Mouse (Mus musculus) liver, adult 10 weeks (tissue): ENCODE measurements around the gene Fam149b. TPM values are rescaled to one million over a fixed set of nuclear protein-coding genes. Genes with fewer than 3 reads are reported as not detected.

Experiments used
- polyA plus RNA-seq: library from polyadenylated mRNA; stranded (reverse); fragments of 350-450 nt; fragmentation: Illumina TruSeq; extraction: RNeasy Lipid Tissue Mini Kit (QIAGEN cat#74804); gene quantifications from one replicate; pipeline ENCODE4 v1.2.3, GENCODE M21; 2014; ENCODE audit warnings: low read depth, low replicate concordance

Fam149b gene
- polyA plus RNA-seq, result 18.3 TPM

DNA sequence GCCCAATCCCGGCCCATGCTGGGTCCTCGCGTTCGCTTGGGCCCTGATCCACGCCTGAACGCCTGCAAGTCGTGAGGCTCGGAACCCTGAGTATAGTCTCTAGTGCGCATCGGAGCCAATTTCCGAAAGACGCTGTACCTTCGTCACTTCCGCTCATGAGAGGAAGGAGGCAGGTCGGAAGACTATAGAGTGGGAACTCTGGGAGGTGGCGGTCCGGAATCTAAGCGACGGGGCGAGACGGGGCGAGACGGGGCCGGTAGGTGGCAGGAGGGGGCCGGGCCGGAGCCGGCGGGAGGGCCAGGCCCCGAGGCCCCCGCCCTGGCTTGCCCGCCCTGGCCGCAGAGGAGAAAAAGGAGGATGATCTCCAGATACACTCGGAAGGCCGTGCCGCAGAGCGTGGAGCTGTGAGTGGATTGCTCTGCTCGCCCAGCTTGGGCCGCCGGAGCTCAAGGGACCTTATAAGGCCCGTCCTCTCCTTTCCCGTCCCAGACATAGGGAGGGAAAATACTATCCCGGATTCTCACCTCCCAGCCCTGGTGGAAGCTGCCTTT, at the start of gene Fam149b, which contains the start of gene Ecd:
Gene Fam149b (plus strand): TSS at position 172 of the 551 bp plus-strand sequence.
Gene Ecd (minus strand): TSS at position 131 of the 551 bp plus-strand sequence.

DNA sequence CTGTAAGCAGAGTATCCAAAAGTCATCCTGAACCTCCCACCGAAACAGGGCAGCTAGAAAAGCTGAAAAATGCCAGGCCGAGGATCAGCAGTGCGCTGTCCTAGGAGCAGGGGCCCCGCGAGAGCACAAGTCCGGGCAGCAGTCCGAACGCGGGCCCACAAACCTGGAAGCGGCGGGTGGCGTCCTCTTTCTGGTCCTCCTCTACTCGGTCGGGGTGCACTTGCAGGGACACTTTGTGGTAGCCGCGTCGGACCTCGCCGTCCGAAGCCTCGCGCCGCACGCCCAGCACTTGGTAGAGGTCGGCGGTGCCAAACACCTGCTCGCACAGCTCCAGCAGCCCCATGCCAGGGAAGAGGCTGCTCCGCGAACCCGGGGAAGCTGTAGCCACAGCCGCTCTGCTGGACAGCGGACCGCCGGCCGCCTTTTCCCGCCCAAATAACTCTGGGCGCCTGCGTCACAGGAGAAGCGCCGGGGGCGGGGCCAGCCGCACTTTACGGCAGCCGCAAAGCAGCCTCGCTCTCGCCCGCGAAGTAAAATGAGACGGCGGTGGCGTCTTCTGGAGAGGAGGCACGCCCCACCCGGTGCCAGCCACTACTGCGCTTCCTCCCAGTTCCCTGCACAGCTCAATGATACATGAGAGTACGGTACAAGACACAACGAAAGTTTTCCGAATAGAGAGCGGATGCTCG, 40.6 kb downstream of the Fam149b start, which contains the start of gene Dnajc9:
Gene Dnajc9 (minus strand): TSS at position 470 of the 689 bp plus-strand sequence.

DNA sequence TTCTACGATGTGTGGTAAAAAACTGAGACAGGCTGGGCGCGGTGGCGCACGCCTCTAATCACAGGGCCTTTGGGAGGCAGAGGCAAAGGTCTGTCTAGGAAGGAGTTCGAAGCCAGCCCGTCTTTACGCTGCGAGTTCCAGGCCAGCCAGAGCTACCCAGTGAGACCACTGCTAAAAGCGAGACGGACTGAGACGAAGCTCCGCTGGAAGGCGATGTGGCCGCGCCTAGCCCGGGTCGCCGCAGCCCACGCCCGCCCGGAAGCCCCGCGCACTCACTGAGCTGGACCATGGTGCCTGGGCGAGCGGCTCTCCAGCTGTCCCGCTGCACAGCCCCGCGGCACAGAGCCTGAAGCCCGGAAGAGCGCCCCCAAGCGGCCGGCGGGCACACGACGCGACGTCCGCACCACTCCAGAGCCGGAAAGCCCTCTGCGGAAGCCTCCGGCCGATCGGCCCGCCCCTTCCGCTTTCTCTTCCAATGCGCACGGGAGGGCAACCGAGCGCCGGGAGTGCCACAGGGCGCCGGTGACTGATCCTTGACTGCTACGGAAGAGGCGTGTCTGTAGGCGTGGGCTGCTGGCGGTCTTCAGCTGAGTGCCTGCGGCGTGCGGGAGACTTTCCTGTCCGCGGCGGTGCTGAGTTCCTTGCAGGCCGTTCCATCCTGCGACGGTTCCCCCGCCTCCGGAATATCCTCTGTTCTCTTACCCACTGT, 45.4 kb downstream of the Fam149b start, which contains the start of gene Mrps16:
Gene Mrps16 (minus strand): TSS at position 430 of the 709 bp plus-strand sequence.

Other genes with a start within 250 kb of the Fam149b start
- 1.8 TPM for gene Saysd1, start 209.6 kb upstream of the Fam149b start, polyA plus RNA-seq
- gene Kcnk5, start 166.4 kb upstream of the Fam149b start, polyA plus RNA-seq, result 4.5 TPM
- gene Kcnk16, start 79.0 kb upstream of the Fam149b start, polyA plus RNA-seq, result not detected
- gene Nudt13, start 53.5 kb upstream of the Fam149b start, polyA plus RNA-seq, result 7.3 TPM
- gene Ecd, start within 50 bp of the Fam149b start, polyA plus RNA-seq, result 15.5 TPM
- 14.9 TPM for gene Dnajc9, start 40.7 kb downstream of the Fam149b start, polyA plus RNA-seq
- gene Mrps16, start 45.5 kb downstream of the Fam149b start, polyA plus RNA-seq, result 10.7 TPM
- not detected for gene Cfap70, start 104.1 kb downstream of the Fam149b start, polyA plus RNA-seq
- gene Anxa7, start 132.0 kb downstream of the Fam149b start, polyA plus RNA-seq, result 69.3 TPM
- gene Mss51, start 148.7 kb downstream of the Fam149b start, polyA plus RNA-seq, result 0.82 TPM
- 62.6 TPM for gene Ppp3cb, start 198.4 kb downstream of the Fam149b start, polyA plus RNA-seq